Mouse (Mus musculus) midbrain, embryonic 14.5 days (tissue): Measurements from ENCODE around the gene Gucd1. TPM values are rescaled to one million over a fixed set of nuclear protein-coding genes. Genes with fewer than 3 reads are reported as not detected.

Experiments used
- ATAC-seq: fragments of 200-750 bp; cut with Nextera tagmentation; 2 replicates; pipeline ENCODE4 v1.8.0; 2017; ENCODE audit warnings: moderate number of reproducible peaks, moderate library complexity; ENCODE audit not compliant: low FRiP score, low TSS enrichment
- DNase-seq: peaks from one replicate; pipeline ENCODE4 v3.0.0-alpha.2; 2015
- H3K27ac ChIP-seq: fragments of 300-500 bp; sonication (generic); replicated peaks from 2 replicates; pipeline ENCODE4 v1.5.1; 2014; ENCODE audit warnings: mild to moderate bottlenecking, low read depth, low read length, moderate library complexity
- H3K27me3 ChIP-seq: fragments of 300-500 bp; sonication (generic); 2 replicates; pipeline ENCODE4 v1.6.1; 2014; ENCODE audit warnings: low read length, control low read depth, mixed read lengths; ENCODE audit not compliant: control insufficient read depth, insufficient read depth
- H3K36me3 ChIP-seq: fragments of 300-500 bp; sonication (generic); 2 replicates; pipeline ENCODE4 v1.6.1; 2014; ENCODE audit warnings: low read length, control low read depth; ENCODE audit not compliant: control insufficient read depth, insufficient read depth
- H3K4me1 ChIP-seq: fragments of 300-500 bp; sonication (generic); 2 replicates; pipeline ENCODE4 v1.6.1; 2014; ENCODE audit warnings: mild to moderate bottlenecking, antibody characterized with exemption, low read length, control low read depth; ENCODE audit not compliant: control insufficient read depth, insufficient read depth
- H3K4me2 ChIP-seq: fragments of 300-500 bp; sonication (generic); 2 replicates; pipeline ENCODE4 v1.6.1; 2014; ENCODE audit warnings: mild to moderate bottlenecking, low read length, moderate library complexity
- H3K4me3 ChIP-seq: fragments of 300-500 bp; sonication (generic); replicated peaks from 2 replicates; pipeline ENCODE4 v1.5.1; 2014; ENCODE audit warnings: low read depth, low read length
- H3K9ac ChIP-seq: fragments of 300-500 bp; sonication (generic); replicated peaks from 2 replicates; pipeline ENCODE4 v1.6.1; 2014; ENCODE audit warnings: mild to moderate bottlenecking, low read length, moderate library complexity
- H3K9me3 ChIP-seq: fragments of 300-500 bp; sonication (generic); 2 replicates; pipeline ENCODE4 v1.6.1; 2016; ENCODE audit warnings: low read length, control low read depth, mixed read lengths; ENCODE audit not compliant: control insufficient read depth
- WGBS: fragments of 180-500 bp; shearing (Covaris S2); extraction: QIAGEN DNeasy Blood & Tissue Kit; methylation state at CpG from one replicate; pipeline ENCODE4 v1.1.7; 2014; 5-methylcytosine and 5-hydroxymethylcytosine counted together
- polyA plus RNA-seq: library from polyadenylated mRNA; unstranded; fragments of >200 nt; fragmentation: Nextera tagmentation; extraction: Ambion mirVana; gene quantifications from 2 replicates; pipeline ENCODE4 v1.2.1, GENCODE M21; 2014

The Gucd1 gene
- polyA plus RNA-seq, 1 experiment from 2014 or later: 31.5 TPM

DNA sequence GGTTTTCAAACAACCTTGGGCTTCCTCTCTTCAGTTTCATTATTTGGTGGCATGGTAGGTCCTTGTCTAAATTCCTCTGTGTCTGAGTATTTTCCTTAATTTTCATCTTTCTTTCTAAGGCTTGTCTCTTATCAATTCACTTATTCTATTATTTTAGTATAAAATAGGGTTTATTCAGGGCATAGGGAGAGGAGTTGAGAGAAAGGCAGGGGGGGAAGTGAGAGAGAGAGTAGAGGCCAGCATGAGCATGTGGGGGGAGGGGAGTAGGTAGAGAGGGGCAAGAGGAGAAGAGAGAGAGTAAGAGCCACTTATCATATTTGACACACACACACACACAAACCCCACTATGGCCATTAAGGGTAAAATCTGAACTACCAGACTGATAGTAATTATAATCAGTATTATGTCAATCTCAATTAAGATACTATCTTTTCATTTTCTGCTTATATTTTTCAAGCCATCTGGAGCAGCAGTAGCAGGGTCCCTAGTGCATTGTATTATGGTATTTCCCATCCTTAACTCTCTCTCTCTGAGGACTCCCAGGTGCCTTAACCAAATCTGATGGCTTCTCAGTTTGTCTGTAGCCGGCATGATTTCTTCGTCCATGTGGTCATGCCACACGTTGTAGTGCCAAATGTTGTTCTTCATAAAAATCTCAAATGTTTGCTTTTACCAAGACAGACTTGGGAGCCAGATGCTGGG is 26.4 kb downstream of the Gucd1 start:
- no peak for ATAC-seq

DNA sequence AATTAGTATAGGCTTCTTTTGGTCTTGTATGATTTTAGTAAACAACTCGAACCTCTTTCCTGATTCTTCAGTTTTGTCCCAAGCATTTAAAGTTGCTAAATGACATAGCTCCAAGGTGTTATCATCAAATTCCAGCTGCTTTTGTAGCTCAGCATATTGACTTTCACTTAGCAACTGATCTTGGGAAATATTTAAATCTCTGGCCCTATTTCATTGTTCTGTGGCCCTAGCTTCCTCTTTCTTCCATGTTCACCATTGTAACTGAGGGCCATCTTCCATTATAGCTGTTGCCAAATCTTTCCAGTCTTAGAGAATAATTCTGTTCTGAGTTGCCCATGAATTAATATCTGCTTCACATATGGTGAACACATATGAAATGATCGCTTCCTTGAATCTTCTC is 27.0 kb downstream of the Gucd1 start:
- Histone ChIP-seq H3K4me3 (no peak overlapping the region), H3K4me2 (no peak overlapping the region), H3K27ac (no peak overlapping the region), H3K9me3 (no peaks in the 10 kb centered on the region), H3K9ac (no peak overlapping the region), H3K36me3 (no peaks in the 10 kb centered on the region), H3K4me1 (no peaks in the 10 kb centered on the region), H3K27me3 (no peaks in the 10 kb centered on the region)
- DNase-seq: no peak
- no peak for ATAC-seq
- WGBS: 82% methylated on average over 2 of the region's 2 CpGs

More for the DNA sequence above, 26.4 kb downstream of the Gucd1 start:
- H3K9ac ChIP-seq: no peak overlapping the region
- no peak overlapping the region for H3K4me2 ChIP-seq
- no peak overlapping the region for H3K4me3 ChIP-seq
- H3K9me3 ChIP-seq: no peaks in the 10 kb centered on the region
- H3K4me1 ChIP-seq: no peaks in the 10 kb centered on the region
- 89% methylated on average over 3 of the region's 3 CpGs for WGBS
- no peak for DNase-seq
- no peaks in the 10 kb centered on the region for H3K27me3 ChIP-seq
- no peak overlapping the region for H3K27ac ChIP-seq
- H3K36me3 ChIP-seq: no peaks in the 10 kb centered on the region

DNA sequence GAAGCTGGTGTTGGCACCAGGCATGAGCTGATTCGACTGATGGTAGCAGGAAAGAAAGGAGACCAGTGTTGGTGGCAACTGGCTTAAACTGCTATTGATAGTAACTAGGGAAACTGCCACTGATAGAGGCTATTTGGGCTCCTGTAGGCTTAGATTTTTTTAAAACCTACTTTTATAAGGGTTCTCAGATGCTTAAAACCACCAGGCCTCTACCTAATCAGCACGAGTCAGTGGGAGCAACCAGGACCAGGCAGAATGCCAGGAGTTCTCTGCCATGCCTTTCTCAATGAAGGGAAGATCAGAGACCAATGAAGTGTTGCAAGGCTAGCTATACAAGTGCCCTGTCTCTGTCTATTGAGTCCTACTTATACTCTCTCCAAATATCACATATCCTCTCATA is 28.2 kb downstream of the Gucd1 start:
- Histone ChIP-seq H3K4me2 (no peak overlapping the region), H3K27me3 (no peaks in the 10 kb centered on the region), H3K4me3 (no peak overlapping the region), H3K9me3 (no peaks in the 10 kb centered on the region), H3K4me1 (no peaks in the 10 kb centered on the region), H3K36me3 (no peaks in the 10 kb centered on the region), H3K27ac (no peak overlapping the region), H3K9ac (no peak overlapping the region)
- DNase-seq (no peak), ATAC-seq (no peak)
- 81% methylated on average over 2 of the region's 2 CpGs for WGBS

- Histone ChIP-seq H3K4me3 (no peak overlapping the region), H3K9ac (no peak overlapping the region), H3K27me3 (no peaks in the 10 kb centered on the region), H3K9me3 (no peaks in the 10 kb centered on the region), H3K4me2 (no peak overlapping the region), H3K36me3 (no peaks in the 10 kb centered on the region), H3K4me1 (no peaks in the 10 kb centered on the region), H3K27ac (no peak overlapping the region)
- WGBS: 69% methylated on average over 3 of the region's 3 CpGs
- ATAC-seq: no peak
- no peak for DNase-seq
These were observed 30.6 kb downstream of the Gucd1 start for GRCm38 (mm10) chr10:75487131-75487530.

DNA sequence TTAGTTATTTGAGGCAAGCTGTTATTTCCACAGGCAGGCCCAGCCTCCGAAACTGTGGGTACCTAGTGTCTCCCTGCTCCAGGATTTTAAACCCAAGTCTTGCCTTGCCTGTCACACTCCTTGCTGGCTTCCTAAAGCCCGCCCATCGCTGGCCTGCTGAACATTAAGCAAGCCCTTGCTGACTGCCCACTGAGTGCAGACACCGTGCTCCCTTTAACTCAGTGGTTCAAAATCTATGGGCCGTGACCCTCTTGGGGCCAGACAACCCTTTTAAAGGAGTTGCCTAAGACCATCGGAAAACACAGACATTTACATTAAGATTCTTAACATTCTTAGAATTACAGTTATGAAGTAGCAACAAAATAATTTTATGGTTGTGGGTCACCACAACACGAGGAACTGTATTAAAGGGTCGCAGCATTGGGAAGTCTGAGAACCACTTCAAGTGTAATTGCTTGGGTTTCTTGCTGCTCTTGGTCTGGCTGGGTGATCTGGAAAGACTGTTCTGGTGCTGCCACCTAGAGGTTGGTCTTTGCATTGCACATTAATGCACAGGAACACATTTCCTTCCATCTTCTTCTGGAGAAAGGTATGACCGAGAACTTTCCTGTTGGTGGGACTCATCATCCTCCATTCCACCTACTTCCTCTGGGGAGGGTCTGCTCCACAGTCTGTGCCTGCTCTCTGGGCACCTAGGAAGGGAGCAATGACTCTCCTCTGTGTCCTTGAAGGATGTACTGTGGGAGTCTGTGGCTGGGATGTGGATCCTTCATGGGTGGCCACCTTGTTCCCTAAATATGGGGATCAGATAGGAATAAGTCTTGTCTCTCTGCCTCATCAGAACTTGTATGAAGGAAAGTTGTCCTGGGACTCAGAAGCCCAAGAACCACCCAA is 31.4 kb downstream of the Gucd1 start:
- DNase-seq: peak; percentile 89
- Histone ChIP-seq H3K9ac (no peak overlapping the region), H3K9me3 (no peaks in the 10 kb centered on the region), H3K4me3 (no peak overlapping the region), H3K27me3 (no peaks in the 10 kb centered on the region), H3K27ac (no peak overlapping the region), H3K4me1 (no peaks in the 10 kb centered on the region), H3K36me3 (no peaks in the 10 kb centered on the region), H3K4me2 (no peak overlapping the region)
- 45% methylated on average over 9 of the region's 9 CpGs for WGBS
- ATAC-seq: no peak

- no peak overlapping the region for H3K4me3 ChIP-seq
- no peaks in the 10 kb centered on the region for H3K36me3 ChIP-seq
- no peak overlapping the region for H3K27ac ChIP-seq
- no peak overlapping the region for H3K9ac ChIP-seq
- no peaks in the 10 kb centered on the region for H3K4me1 ChIP-seq
- DNase-seq (no peak), ATAC-seq (no peak)
- no peaks in the 10 kb centered on the region for H3K9me3 ChIP-seq
- 81% methylated on average over 6 of the region's 6 CpGs for WGBS
- no peak overlapping the region for H3K4me2 ChIP-seq
- no peaks in the 10 kb centered on the region for H3K27me3 ChIP-seq
These were observed 33.0 kb downstream of the Gucd1 start for GRCm38 (mm10) chr10:75484767-75485166.

- no peaks in the 10 kb centered on the region for H3K36me3 ChIP-seq
- no peaks in the 10 kb centered on the region for H3K27me3 ChIP-seq
- no peak overlapping the region for H3K4me3 ChIP-seq
- no peak overlapping the region for H3K4me2 ChIP-seq
- H3K4me1 ChIP-seq: no peaks in the 10 kb centered on the region
- 91% methylated on average over 6 of the region's 6 CpGs for WGBS
- no peak for ATAC-seq
- H3K9me3 ChIP-seq: no peaks in the 10 kb centered on the region
- H3K27ac ChIP-seq: no peak overlapping the region
- no peak overlapping the region for H3K9ac ChIP-seq
- DNase-seq: no peak
These were observed 33.7 kb downstream of the Gucd1 start for GRCm38 (mm10) chr10:75484066-75484465.

GRCm38 (mm10) chr10:75482919-75483483 is 34.8 kb downstream of the Gucd1 start:
- Histone ChIP-seq H3K27me3 (no peaks in the 10 kb centered on the region), H3K4me2 (no peak overlapping the region), H3K9ac (no peak overlapping the region), H3K27ac (no peak overlapping the region), H3K4me3 (no peak overlapping the region), H3K4me1 (no peaks in the 10 kb centered on the region), H3K36me3 (no peaks in the 10 kb centered on the region), H3K9me3 (no peaks in the 10 kb centered on the region)
- 89% methylated on average over 11 of the region's 11 CpGs for WGBS
- ATAC-seq (no peak), DNase-seq (no peak)
